Mouse (Mus musculus): ENCODE results near the gene Tnfaip8l2. TPM values are rescaled to one million over a fixed set of nuclear protein-coding genes. Genes with fewer than 3 reads are reported as not detected.

Gene Tnfaip8l2
- polyA plus RNA-seq (2012; rRNA removed): 1.3 and 2.0 TPM in 2 replicates

GRCm38 (mm10) chr3:95141952-95142616 lies at the start of gene Tnfaip8l2:
Gene Tnfaip8l2 (minus strand): TSS chr3:95142360.
- Histone ChIP-seq H3K27me3 (ENCODE audit: control insufficient read depth, insufficient read depth, low read length) (no peaks in the 10 kb centered on the region), H3K4me3 (replicated peaks; ENCODE audit: insufficient read depth, low read depth, low read length) (no peak within 1 kb of the TSS), H3K27ac (ENCODE audit: insufficient read depth, low read length) (no peak within 1 kb of the TSS), H3K4me1 (ENCODE audit: control insufficient read depth, insufficient read depth, low read length) (no peaks in the 10 kb centered on the region)
- WGBS: 83% methylated on average over 10 of the region's 10 CpGs
- no peak for DNase-seq
- TF ChIP-seq POLR2A (IDR thresholded peaks at IDR 0.05; ENCODE audit: borderline replicate concordance, insufficient read depth, low read length) (no peak), CTCF (IDR thresholded peaks at IDR 0.05; ENCODE audit: borderline replicate concordance, insufficient read depth, low read depth, low read length) (no peak)

DNA sequence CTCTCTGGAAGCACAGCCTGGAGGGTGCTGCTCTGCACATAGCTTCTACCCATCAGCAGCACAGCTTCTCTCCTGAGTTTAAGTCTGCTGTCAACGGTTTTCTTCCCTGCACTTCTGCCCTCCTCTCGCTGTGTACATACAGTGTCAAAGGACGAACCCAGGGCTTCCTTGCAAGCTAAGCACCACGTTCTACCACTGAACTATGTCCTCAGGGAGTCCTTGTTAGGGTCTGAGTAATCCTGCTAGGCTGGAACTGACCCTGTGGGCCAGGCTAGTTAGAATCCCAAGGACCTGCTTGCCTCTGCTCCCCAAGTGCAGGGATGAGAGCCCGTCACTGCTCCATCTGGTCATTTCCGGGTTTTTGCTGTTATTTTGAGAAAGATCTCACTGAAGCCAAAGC lies 44.7 kb upstream of the Tnfaip8l2 start:
- Histone ChIP-seq H3K27me3 (ENCODE audit: control insufficient read depth, insufficient read depth, low read length) (no peaks in the 10 kb centered on the region), H3K4me3 (replicated peaks; ENCODE audit: insufficient read depth, low read depth, low read length) (no peak overlapping the region), H3K27ac (ENCODE audit: insufficient read depth, low read length) (no peak overlapping the region), H3K4me1 (ENCODE audit: control insufficient read depth, insufficient read depth, low read length) (no peaks in the 10 kb centered on the region)
- no peak for DNase-seq
- 88% methylated on average over 6 of the region's 6 CpGs for WGBS
- TF ChIP-seq POLR2A (IDR thresholded peaks at IDR 0.05; ENCODE audit: borderline replicate concordance, insufficient read depth, low read length): no peak
- TF ChIP-seq CTCF (IDR thresholded peaks at IDR 0.05; ENCODE audit: borderline replicate concordance, insufficient read depth, low read depth, low read length): no peak

DNA sequence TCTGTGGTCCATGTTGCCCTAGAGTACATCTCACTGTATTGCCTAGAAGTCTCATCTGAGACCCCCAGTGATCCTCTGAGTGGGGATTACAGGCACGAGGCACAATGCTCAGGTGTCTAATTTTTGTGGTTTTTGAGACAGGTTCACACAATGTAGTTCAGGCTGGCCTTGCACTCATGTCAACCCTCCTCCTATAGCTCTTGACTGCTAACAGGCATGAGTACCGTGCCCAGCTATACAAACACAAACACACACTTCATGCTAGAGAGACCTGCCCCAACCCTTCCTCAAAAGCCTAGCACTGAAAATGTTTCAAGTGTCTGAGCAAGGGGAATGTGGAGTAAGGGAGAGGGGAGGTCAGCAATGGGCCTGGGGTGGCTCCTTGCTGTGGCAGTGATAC lies 43.9 kb upstream of the Tnfaip8l2 start:
- TF ChIP-seq CTCF (IDR thresholded peaks at IDR 0.05; ENCODE audit: borderline replicate concordance, insufficient read depth, low read depth, low read length): no peak
- DNase-seq: no peak

DNA sequence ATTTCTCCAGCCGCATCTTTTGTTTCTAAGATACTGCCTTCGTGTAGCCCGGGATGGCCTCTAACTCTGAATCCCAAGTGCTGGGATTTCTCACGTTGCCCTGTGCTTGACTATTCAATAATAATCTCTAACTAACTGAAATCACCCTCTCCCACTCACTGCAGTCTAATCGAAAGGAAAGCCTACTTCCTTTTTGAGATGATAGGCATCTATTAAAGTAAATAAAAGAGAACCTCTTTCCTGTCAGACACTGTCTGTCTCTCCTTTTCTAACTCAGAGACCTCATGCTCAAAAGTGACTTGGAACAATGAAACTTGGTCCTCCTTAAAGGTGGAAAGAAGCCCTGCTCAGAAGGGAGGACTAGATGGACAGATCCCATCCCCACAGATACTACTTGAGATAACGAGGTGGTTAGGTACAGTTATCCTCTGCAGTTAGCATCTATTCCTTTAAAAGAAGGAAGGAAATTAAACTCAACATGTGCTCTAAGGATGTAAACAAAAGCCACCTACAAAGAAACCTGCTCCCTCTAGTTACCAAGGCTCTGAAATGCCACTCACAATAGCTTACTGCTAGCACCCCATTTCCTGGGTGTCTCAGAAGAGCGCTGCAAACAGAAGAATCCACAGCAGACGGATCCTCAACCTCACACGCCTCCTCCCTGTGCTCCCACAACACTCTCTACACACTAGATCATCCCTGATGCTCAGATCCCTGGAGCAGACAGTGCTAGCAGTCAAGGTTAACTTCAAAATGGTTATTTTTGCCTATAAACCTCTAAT lies 42.8 kb upstream of the Tnfaip8l2 start:
- TF ChIP-seq POLR2A (IDR thresholded peaks at IDR 0.05; ENCODE audit: borderline replicate concordance, insufficient read depth, low read length) (no peak), CTCF (IDR thresholded peaks at IDR 0.05; ENCODE audit: borderline replicate concordance, insufficient read depth, low read depth, low read length) (no peak)
- H3K4me3 ChIP-seq (replicated peaks; ENCODE audit: insufficient read depth, low read depth, low read length): no peak overlapping the region
- no peaks in the 10 kb centered on the region for H3K4me1 ChIP-seq (ENCODE audit: control insufficient read depth, insufficient read depth, low read length)
- H3K27ac ChIP-seq (ENCODE audit: insufficient read depth, low read length): no peak overlapping the region
- no peak for DNase-seq
- 92% methylated on average over 9 of the region's 9 CpGs for WGBS
- no peaks in the 10 kb centered on the region for H3K27me3 ChIP-seq (ENCODE audit: control insufficient read depth, insufficient read depth, low read length)

More for the DNA sequence above, 43.9 kb upstream of the Tnfaip8l2 start:
- 88% methylated on average over 2 of the region's 2 CpGs for WGBS
- no peaks in the 10 kb centered on the region for H3K27me3 ChIP-seq (ENCODE audit: control insufficient read depth, insufficient read depth, low read length)
- no peaks in the 10 kb centered on the region for H3K4me1 ChIP-seq (ENCODE audit: control insufficient read depth, insufficient read depth, low read length)
- no peak overlapping the region for H3K4me3 ChIP-seq (replicated peaks; ENCODE audit: insufficient read depth, low read depth, low read length)
- no peak overlapping the region for H3K27ac ChIP-seq (ENCODE audit: insufficient read depth, low read length)

GRCm38 (mm10) chr3:95181841-95182240 lies 39.7 kb upstream of the Tnfaip8l2 start:
- H3K27ac ChIP-seq (ENCODE audit: insufficient read depth, low read length): no peak overlapping the region
- no peaks in the 10 kb centered on the region for H3K4me1 ChIP-seq (ENCODE audit: control insufficient read depth, insufficient read depth, low read length)
- TF ChIP-seq CTCF (IDR thresholded peaks at IDR 0.05; ENCODE audit: borderline replicate concordance, insufficient read depth, low read depth, low read length) (no peak), POLR2A (IDR thresholded peaks at IDR 0.05; ENCODE audit: borderline replicate concordance, insufficient read depth, low read length) (no peak)
- no peak for DNase-seq
- H3K4me3 ChIP-seq (replicated peaks; ENCODE audit: insufficient read depth, low read depth, low read length): no peak overlapping the region
- 58% methylated on average over 1 of the region's 1 CpGs for WGBS
- no peaks in the 10 kb centered on the region for H3K27me3 ChIP-seq (ENCODE audit: control insufficient read depth, insufficient read depth, low read length)

DNA sequence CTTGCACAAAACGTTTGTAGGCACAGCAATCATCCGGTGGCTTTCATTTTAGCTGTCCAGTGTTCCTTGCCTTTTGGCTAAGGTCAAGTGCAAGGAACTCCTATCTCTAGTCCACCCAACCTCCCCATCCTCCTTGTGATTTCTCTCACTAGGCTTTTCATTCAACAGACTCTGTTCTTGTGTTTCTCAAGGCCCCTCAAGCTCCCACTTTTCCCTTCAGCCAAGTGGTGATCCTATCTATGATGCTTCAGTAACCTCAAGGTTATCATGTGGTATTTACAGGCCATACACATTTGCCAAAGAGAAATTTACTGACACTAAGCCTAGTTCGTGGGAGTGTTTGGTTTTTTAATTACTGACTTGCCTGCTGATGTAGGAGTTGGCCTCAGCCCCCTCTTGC lies 37.7 kb upstream of the Tnfaip8l2 start:
- WGBS: 67% methylated on average over 3 of the region's 3 CpGs
- Histone ChIP-seq H3K27me3 (ENCODE audit: control insufficient read depth, insufficient read depth, low read length) (no peaks in the 10 kb centered on the region), H3K4me1 (ENCODE audit: control insufficient read depth, insufficient read depth, low read length) (no peaks in the 10 kb centered on the region), H3K27ac (ENCODE audit: insufficient read depth, low read length) (no peak overlapping the region), H3K4me3 (replicated peaks; ENCODE audit: insufficient read depth, low read depth, low read length) (no peak overlapping the region)
- no peak for DNase-seq
- TF ChIP-seq CTCF (IDR thresholded peaks at IDR 0.05; ENCODE audit: borderline replicate concordance, insufficient read depth, low read depth, low read length) (no peak), POLR2A (IDR thresholded peaks at IDR 0.05; ENCODE audit: borderline replicate concordance, insufficient read depth, low read length) (no peak)

- Histone ChIP-seq H3K27me3 (ENCODE audit: control insufficient read depth, insufficient read depth, low read length) (no peaks in the 10 kb centered on the region), H3K4me1 (ENCODE audit: control insufficient read depth, insufficient read depth, low read length) (no peaks in the 10 kb centered on the region), H3K27ac (ENCODE audit: insufficient read depth, low read length) (no peak overlapping the region), H3K4me3 (replicated peaks; ENCODE audit: insufficient read depth, low read depth, low read length) (no peak overlapping the region)
- 66% methylated on average over 5 of the region's 5 CpGs for WGBS
- no peak for DNase-seq
- TF ChIP-seq POLR2A (IDR thresholded peaks at IDR 0.05; ENCODE audit: borderline replicate concordance, insufficient read depth, low read length) (no peak), CTCF (IDR thresholded peaks at IDR 0.05; ENCODE audit: borderline replicate concordance, insufficient read depth, low read depth, low read length) (no peak)
These were observed 36.8 kb upstream of the Tnfaip8l2 start for GRCm38 (mm10) chr3:95178948-95179347.

DNA sequence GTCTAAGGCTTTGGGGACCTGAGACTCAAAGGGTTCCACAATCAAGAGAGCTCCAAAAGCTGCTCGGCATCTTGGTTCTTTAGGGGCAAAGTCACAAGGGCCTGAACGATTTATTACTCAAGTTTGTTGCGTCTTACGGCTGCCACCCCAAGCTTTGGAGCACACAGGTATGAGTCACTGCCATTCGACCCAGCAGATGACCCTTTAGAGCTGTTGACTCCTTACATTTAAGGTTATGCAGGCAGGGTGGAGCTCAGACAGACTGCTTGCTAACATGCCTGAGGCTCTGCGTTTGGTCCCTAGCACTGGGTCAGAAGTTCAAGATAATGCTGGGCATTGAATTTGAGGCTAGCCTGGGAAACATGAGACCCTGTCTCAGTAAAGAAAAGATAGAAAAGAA lies 35.4 kb upstream of the Tnfaip8l2 start:
- Histone ChIP-seq H3K4me1 (ENCODE audit: control insufficient read depth, insufficient read depth, low read length) (no peaks in the 10 kb centered on the region), H3K4me3 (replicated peaks; ENCODE audit: insufficient read depth, low read depth, low read length) (no peak overlapping the region), H3K27ac (ENCODE audit: insufficient read depth, low read length) (no peak overlapping the region), H3K27me3 (ENCODE audit: control insufficient read depth, insufficient read depth, low read length) (no peaks in the 10 kb centered on the region)
- TF ChIP-seq POLR2A (IDR thresholded peaks at IDR 0.05; ENCODE audit: borderline replicate concordance, insufficient read depth, low read length): no peak
- no peak for TF ChIP-seq CTCF (IDR thresholded peaks at IDR 0.05; ENCODE audit: borderline replicate concordance, insufficient read depth, low read depth, low read length)
- DNase-seq: no peak
- WGBS: 86% methylated on average over 6 of the region's 6 CpGs
